Mouse (Mus musculus) cortical plate, adult 2 months (tissue): ENCODE results near the gene Zfp423. TPM values are rescaled to one million over a fixed set of nuclear protein-coding genes. Genes with fewer than 3 reads are reported as not detected.

ENCODE experiments used
- H3K27ac ChIP-seq: fragments of 200-500 bp; 2 replicates; pipeline ENCODE4 v1.5.1; 2012; ENCODE audit warnings: low read length, control low read depth, inconsistent platforms; ENCODE audit not compliant: insufficient read depth
- H3K4me1 ChIP-seq: fragments of 200-500 bp; 2 replicates; pipeline ENCODE4 v1.6.1; 2011; ENCODE audit warnings: low read length; ENCODE audit not compliant: control insufficient read depth, insufficient read depth
- H3K4me3 ChIP-seq: fragments of 200-500 bp; 2 replicates; pipeline ENCODE4 v1.5.1; 2011; ENCODE audit warnings: mild to moderate bottlenecking, low read length, control low read depth; ENCODE audit not compliant: insufficient read depth
- CTCF ChIP-seq: fragments of 200-500 bp; IDR thresholded peaks from 2 replicates; pipeline ENCODE4 v1.5.1; 2011; ENCODE audit warnings: mild to moderate bottlenecking, control low read depth, low read length; ENCODE audit not compliant: insufficient read depth; ENCODE audit errors: extremely low read depth
- POLR2A ChIP-seq: fragments of 200-500 bp; IDR thresholded peaks from 2 replicates; pipeline ENCODE4 v1.6.1; 2011; ENCODE audit warnings: mild to moderate bottlenecking, low read length, control low read depth; ENCODE audit not compliant: insufficient read depth; ENCODE audit errors: extremely low read depth
- polyA plus RNA-seq: library from polyadenylated mRNA; depleted of rRNA; stranded (reverse); fragments of >200 nt; gene quantifications from 2 replicates; pipeline ENCODE4 v1.2.3, GENCODE M21; 2012

The Zfp423 gene
- polyA plus RNA-seq, 1 experiment, result 15.1 TPM

DNA sequence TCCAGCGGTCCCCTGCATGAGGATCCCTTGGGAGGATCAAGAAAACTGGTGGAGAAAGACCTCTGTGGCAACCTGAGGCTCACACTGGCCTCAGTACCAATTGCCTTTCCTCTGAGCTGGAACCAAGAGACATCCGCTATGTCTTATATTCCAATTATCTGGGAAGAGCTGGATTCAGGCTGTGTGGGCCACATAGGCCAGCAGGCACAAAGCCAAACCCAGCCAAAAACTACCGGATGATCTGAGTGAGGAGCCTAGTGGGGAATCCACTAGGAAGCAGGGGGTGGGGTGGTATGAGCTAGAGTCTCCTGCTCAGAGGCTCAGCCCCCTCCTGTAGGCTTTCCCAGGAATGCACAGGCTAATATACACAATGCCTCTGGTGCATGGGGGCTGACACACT, 273.4 kb downstream of the Zfp423 start:
- peaks cover 8% of the 10 kb centered on the region for H3K4me1 ChIP-seq

DNA sequence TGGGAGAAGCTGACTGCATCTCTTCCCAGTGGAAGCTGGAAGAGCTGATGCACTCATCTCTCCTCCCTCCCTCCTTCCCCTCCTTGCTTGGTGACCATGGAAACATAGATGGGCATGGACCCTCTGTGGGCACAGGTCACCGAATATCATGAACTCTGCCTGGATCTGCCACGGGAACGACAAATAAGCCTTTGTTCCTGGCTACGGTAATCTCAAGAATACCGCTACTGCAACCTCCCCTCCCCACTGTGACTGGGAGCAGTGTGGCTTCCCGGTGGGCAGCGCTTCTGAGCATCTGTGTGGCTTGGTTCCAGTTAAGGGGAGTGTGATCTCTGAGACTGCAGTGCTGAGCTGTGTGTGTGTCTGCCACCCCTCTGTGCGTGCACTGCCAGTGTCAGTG, 274.0 kb downstream of the Zfp423 start:
- Histone ChIP-seq H3K27ac (no peak overlapping the region), H3K4me1 (peaks cover 4% of the 10 kb centered on the region), H3K4me3 (no peak overlapping the region)
- TF ChIP-seq POLR2A (no peak), CTCF (no peak)

More for the DNA sequence above, 273.4 kb downstream of the Zfp423 start:
- Histone ChIP-seq H3K27ac (no peak overlapping the region), H3K4me3 (no peak overlapping the region)
- TF ChIP-seq POLR2A (no peak), CTCF (no peak)

DNA sequence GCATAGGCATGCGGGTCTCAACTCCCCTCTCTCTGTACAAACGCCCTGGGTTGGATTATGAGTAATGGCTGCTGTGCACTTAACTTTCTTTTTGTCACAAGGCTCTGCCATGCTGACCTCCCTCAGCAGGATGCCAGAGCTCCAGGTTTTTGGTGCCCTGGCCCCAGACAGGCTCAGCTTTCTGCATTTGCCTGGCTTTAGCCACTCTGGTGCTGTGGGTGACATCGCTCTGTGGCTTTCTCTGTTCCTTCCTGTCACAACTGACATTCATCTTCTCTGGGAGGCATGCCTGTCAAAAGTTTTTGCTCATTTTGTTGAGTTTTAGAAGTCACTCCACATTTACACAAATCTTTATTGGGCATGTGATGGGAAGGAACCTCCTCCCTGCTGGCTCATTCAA, 277.3 kb downstream of the Zfp423 start:
- H3K4me3 ChIP-seq, result no peak overlapping the region
- no peak for TF ChIP-seq POLR2A
- no peak for TF ChIP-seq CTCF

DNA sequence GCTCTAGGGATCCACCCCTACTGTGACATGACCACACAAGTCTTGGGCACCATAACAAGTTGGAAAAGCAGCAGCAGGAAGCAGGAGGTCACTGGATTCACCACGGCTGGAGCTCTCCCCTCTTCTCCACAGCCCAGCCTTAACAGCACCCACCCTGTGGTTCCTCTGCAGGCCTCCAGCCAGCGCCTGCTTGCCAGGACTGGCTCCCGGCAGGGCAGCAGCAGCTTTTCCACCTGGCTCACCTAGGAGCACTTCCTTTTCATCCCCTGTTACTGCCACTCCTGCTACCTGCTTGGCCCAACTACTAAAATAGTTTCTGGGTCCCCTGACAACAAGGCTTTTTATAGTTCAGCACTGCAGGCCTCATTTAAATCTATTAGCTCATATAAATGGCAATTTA, 279.4 kb downstream of the Zfp423 start:
- no peak overlapping the region for H3K4me3 ChIP-seq
- H3K4me1 ChIP-seq, result no peaks in the 10 kb centered on the region
- TF ChIP-seq POLR2A (no peak), CTCF (no peak)
- H3K27ac ChIP-seq, result no peak overlapping the region

More for the DNA sequence above, 277.3 kb downstream of the Zfp423 start:
- H3K27ac ChIP-seq, result no peak overlapping the region
- H3K4me1 ChIP-seq, result peaks cover 2% of the 10 kb centered on the region; the same call in 1 of the 2 replicates

DNA sequence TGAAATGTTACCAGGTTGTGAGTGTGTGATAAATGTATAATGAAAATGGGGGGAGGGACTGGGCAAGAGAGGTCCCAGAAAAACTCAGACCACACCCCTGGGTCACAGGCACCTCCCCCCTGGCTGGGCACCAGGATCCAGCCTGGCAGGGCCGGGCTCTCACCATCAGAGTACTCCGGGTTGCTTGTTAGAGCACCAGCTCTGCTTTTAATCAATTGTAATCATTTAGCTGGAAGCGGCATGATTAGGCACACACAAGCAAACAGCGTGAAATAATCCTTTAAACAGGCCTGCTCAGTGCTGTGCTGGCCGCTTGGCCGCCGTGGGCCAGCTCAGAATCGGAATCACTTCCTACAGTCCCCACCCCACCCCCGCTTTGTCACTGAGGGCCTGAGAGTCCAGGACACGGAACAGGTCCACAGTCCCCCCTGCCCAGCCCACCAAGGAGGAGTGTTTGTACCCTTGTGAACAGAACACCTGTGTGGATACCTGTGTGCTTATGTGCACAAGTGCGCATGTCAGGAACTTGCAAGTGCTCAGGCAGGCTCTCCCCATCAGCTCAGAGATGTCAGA, 279.9 kb downstream of the Zfp423 start:
- H3K4me1 ChIP-seq, result no peaks in the 10 kb centered on the region
- H3K27ac ChIP-seq, result no peak overlapping the region
- no peak overlapping the region for H3K4me3 ChIP-seq
- no peak for TF ChIP-seq CTCF
- TF ChIP-seq POLR2A, result no peak

DNA sequence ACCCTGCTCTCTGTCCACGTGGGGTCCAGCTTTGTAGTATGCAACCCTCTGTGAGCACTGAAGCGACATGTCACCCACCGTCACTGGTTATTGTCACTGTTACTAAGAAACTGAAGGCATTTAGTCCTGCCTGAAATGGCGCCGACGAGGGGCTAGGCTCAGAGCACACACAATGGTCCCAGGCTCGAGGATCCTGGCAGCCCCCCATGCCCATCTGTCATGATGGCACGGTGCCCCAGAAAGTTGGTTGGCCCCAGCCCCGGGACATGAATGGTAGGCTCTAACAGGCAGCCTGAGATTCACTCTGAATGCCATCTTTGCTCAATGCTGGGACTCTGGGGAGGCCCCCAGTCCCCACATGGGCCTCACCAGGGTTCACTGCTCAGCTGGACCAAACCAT, 284.0 kb downstream of the Zfp423 start:
- TF ChIP-seq CTCF (no peak), POLR2A (no peak)
- H3K27ac ChIP-seq, result no peak overlapping the region
- peaks cover 5% of the 10 kb centered on the region for H3K4me1 ChIP-seq
- no peak overlapping the region for H3K4me3 ChIP-seq

DNA sequence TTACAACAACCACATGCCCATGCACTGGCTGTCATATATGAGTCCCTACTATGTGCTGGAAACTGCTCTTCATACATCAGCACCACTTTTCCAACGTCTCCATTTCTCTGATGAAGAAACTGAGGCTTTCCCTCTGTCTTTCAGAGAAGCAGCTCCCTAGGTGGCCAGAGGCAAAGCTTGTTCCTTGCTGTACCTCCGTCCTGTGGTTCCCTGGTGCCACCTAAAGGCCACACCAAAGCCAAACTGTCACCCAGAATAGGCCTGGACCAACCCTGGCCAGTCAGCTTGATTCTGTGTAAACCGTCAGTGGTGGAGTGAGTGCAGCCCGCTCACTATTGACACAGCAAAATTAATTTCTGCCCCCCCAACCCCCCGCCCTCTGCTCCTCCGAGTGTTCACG, 285.2 kb downstream of the Zfp423 start:
- TF ChIP-seq CTCF, result no peak
- no peak for TF ChIP-seq POLR2A
- peaks cover 5% of the 10 kb centered on the region for H3K4me1 ChIP-seq
- no peak overlapping the region for H3K4me3 ChIP-seq
- no peak overlapping the region for H3K27ac ChIP-seq

DNA sequence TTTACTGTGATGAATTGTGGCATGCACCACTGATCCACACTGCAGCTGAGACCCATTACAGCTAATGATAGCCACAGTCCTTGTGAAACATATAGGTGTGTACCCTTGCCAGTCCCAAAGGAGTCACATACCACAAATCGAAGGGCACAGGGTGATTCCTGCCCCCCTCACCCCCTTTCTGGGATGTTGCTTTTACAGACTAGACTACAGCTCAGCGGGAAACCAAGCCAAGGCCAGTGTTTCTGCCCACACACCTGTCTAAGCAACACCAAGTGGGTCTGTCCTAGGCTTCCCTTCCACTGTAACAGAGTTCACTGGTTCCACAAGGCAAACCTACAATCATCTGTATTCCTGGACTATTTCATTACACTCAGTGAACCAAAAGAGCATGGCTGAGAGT, 287.2 kb downstream of the Zfp423 start:
- H3K27ac ChIP-seq, result no peak overlapping the region
- H3K4me1 ChIP-seq, result peaks cover 7% of the 10 kb centered on the region
- TF ChIP-seq POLR2A (no peak), CTCF (no peak)

DNA sequence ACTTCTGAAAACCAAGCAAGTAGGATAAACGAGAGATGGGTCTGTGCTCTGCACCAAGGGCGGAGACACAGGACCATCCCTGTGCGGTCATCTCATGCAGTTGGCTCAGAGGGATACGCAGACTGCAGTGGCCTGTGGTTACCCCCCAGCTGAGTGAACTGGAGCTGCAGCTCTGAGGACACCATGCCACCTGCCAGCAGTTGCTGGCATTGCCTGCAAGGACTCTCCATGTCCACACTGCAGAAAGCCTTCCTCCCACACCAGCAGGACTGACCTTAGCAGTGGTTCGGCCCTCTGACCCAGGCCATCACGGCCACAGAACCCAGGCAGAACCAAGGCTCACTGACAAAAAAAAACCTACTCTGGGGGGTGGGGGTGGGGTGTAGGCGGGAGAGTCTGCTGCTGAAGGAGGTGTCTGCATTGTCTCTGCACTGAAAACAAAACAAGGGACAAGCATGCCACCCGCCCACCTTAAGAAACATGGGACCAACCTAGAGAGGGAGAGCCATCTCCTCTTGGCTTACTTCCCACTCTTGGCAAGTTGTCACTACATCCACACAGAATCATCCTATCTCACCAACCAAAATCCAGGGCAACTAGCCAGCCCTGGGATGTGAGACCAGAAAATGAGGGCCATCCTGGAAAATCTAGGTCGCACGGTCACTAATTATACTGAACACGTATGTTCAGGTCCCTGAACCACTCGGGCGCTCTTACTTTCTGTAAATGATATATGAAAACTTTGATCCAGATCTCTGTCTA, 288.0 kb downstream of the Zfp423 start:
- no peak overlapping the region for H3K4me3 ChIP-seq
- H3K4me1 ChIP-seq, result peaks cover 7% of the 10 kb centered on the region
- TF ChIP-seq POLR2A (no peak), CTCF (no peak)
- no peak overlapping the region for H3K27ac ChIP-seq

More for the DNA sequence above, 287.2 kb downstream of the Zfp423 start:
- H3K4me3 ChIP-seq, result no peak overlapping the region

DNA sequence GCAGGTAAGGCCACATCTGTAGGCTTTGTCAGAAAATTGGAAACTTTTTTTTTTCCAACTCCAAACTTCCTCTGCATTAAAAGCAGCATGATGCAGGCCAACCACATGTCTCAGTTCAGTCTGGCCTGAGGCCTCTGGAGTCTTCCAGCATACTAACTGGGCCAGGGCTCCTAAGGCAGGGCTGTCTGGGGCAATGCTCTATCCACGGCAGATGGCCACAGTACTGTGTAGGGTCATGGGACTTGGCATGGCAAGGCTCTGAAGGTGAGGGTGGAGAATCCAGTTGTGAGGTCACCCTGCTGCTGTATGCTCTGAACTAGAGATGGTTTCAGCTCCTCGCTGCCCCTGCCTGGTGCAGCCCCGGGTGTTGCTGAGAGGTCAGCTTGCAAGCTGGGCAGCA, 289.2 kb downstream of the Zfp423 start:
- no peak overlapping the region for H3K27ac ChIP-seq
- no peak overlapping the region for H3K4me3 ChIP-seq
- TF ChIP-seq CTCF (no peak), POLR2A (no peak)
- peaks cover 7% of the 10 kb centered on the region for H3K4me1 ChIP-seq

DNA sequence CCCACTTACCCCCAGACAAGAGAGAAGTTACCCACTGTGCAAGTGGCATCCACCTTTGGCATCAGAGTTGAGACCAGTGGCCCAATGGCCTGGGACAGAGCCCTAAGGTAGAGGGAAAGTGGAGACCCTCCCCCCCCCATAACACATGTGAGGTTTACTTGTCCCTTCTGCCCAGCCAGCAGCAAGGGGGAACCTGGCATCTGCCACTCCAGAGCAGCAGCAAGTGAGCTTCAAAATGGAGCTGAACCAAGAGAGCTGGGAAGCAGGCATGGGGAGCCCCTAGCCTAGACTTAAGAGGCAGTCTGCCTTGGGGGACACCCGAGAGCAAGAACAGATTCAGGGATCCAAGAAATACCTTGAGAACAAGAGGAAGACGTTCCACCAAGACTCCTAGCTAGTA, 290.7 kb downstream of the Zfp423 start:
- Histone ChIP-seq H3K4me1 (peaks cover 7% of the 10 kb centered on the region), H3K27ac (no peak overlapping the region), H3K4me3 (no peak overlapping the region)
- no peak for TF ChIP-seq CTCF
- no peak for TF ChIP-seq POLR2A
